In genomic region chr1:119959464-119959863, GRCm38 (mm10) we compare ENCODE assay signal across 17 mouse cellular contexts. TPM values are rescaled to one million over a fixed set of nuclear protein-coding genes. Genes with fewer than 3 reads are reported as not detected.
DNase-seq lines count a peak whose midpoint lies in the region; ATAC-seq and TF ChIP-seq lines count a peak whose summit lies in the region.
"Had no signal": no experiment of that assay in that cellular context is flagged by ENCODE, and none has a peak within 500 bp of the region (broad histone marks: within the 10 kb centered on the region; RNA-seq: fewer than 3 reads in every experiment).

No protein-coding gene starts in this region.

- H3K36me3 ChIP-seq in hindbrain, embryonic 11.5 days (ENCODE audit: control insufficient read depth, insufficient read depth, low read length), result no peaks in the 10 kb centered on the region
- no peaks in the 10 kb centered on the region for H3K36me3 ChIP-seq in hindbrain, embryonic 16.5 days (ENCODE audit: control insufficient read depth, insufficient read depth, low read length)
- H3K36me3 ChIP-seq in lung, embryonic 14.5 days (ENCODE audit: insufficient read depth), result no peaks in the 10 kb centered on the region
- H3K36me3 ChIP-seq in intestine, embryonic 14.5 days (ENCODE audit: control insufficient read depth, insufficient read depth, low read length), result no peaks in the 10 kb centered on the region
- H3K36me3 ChIP-seq in limb, embryonic 15.5 days, result no peaks in the 10 kb centered on the region
- H3K36me3 ChIP-seq: limb, embryonic 12.5 days had no signal

- no peak overlapping the region for H3K4me3 ChIP-seq in hindbrain, embryonic 11.5 days (ENCODE audit: low read depth, low read length)
- no peak overlapping the region for H3K4me3 ChIP-seq in hindbrain, embryonic 16.5 days (ENCODE audit: low read length)
- H3K4me3 ChIP-seq in lung, embryonic 14.5 days (ENCODE audit: low read depth, low read length), result no peak overlapping the region
- H3K4me3 ChIP-seq in intestine, embryonic 14.5 days (ENCODE audit: low read depth, low read length), result no peak overlapping the region
- H3K4me3 ChIP-seq in limb, embryonic 15.5 days, result no peak overlapping the region
- H3K4me3 ChIP-seq: limb, embryonic 12.5 days had no signal

- no peak overlapping the region for H3K27ac ChIP-seq in hindbrain, embryonic 11.5 days (ENCODE audit: low read depth, low read length)
- H3K27ac ChIP-seq in hindbrain, embryonic 16.5 days (ENCODE audit: low read depth, low read length), result no peak overlapping the region
- no peak overlapping the region for H3K27ac ChIP-seq in lung, embryonic 14.5 days (ENCODE audit: low read depth)
- H3K27ac ChIP-seq in intestine, embryonic 14.5 days (ENCODE audit: low read depth), result no peak overlapping the region
- no peak overlapping the region for H3K27ac ChIP-seq in limb, embryonic 15.5 days
- H3K27ac ChIP-seq: limb, embryonic 12.5 days had no signal

- H3K27me3 ChIP-seq in hindbrain, embryonic 11.5 days (ENCODE audit: control insufficient read depth, insufficient read depth, low read length), result no peaks in the 10 kb centered on the region
- H3K27me3 ChIP-seq in hindbrain, embryonic 16.5 days (replicated peaks; ENCODE audit: control insufficient read depth, insufficient read depth, low read length), result no peaks in the 10 kb centered on the region
- no peaks in the 10 kb centered on the region for H3K27me3 ChIP-seq in lung, embryonic 14.5 days (ENCODE audit: insufficient read depth, low read length)
- no peaks in the 10 kb centered on the region for H3K27me3 ChIP-seq in intestine, embryonic 14.5 days (replicated peaks; ENCODE audit: control insufficient read depth, insufficient read depth, low read length)
- no peaks in the 10 kb centered on the region for H3K27me3 ChIP-seq in limb, embryonic 15.5 days
- H3K27me3 ChIP-seq: limb, embryonic 12.5 days had no signal

- H3K4me2 ChIP-seq in hindbrain, embryonic 11.5 days (replicated peaks; ENCODE audit: low read depth, low read length), result no peak overlapping the region
- H3K4me2 ChIP-seq in hindbrain, embryonic 16.5 days (ENCODE audit: low read length), result no peak overlapping the region
- H3K4me2 ChIP-seq in lung, embryonic 14.5 days, result no peak overlapping the region
- no peak overlapping the region for H3K4me2 ChIP-seq in intestine, embryonic 14.5 days (ENCODE audit: low read length)
- H3K4me2 ChIP-seq in limb, embryonic 15.5 days, result no peak overlapping the region
- H3K4me2 ChIP-seq: limb, embryonic 12.5 days had no signal

- no peak overlapping the region for H3K9ac ChIP-seq in hindbrain, embryonic 11.5 days (ENCODE audit: low read depth, low read length)
- no peak overlapping the region for H3K9ac ChIP-seq in hindbrain, embryonic 16.5 days (ENCODE audit: low read depth, low read length)
- H3K9ac ChIP-seq in lung, embryonic 14.5 days, result no peak overlapping the region
- H3K9ac ChIP-seq in intestine, embryonic 14.5 days (ENCODE audit: low read length), result no peak overlapping the region
- no peak overlapping the region for H3K9ac ChIP-seq in limb, embryonic 15.5 days
- H3K9ac ChIP-seq: limb, embryonic 12.5 days; liver, postnatal 0 days had no signal

- TF ChIP-seq CTCF in lung, embryonic 14.5 days (IDR thresholded peaks at IDR 0.05; ENCODE audit: low read depth), result no peak

- H3K4me1 ChIP-seq in hindbrain, embryonic 11.5 days (replicated peaks; ENCODE audit: control insufficient read depth, insufficient read depth, low read length), result no peaks in the 10 kb centered on the region
- no peaks in the 10 kb centered on the region for H3K4me1 ChIP-seq in hindbrain, embryonic 16.5 days (ENCODE audit: control insufficient read depth, insufficient read depth, low read depth, low read length)
- H3K4me1 ChIP-seq in lung, embryonic 14.5 days (ENCODE audit: insufficient read depth), result no peaks in the 10 kb centered on the region
- no peaks in the 10 kb centered on the region for H3K4me1 ChIP-seq in intestine, embryonic 14.5 days (replicated peaks; ENCODE audit: control insufficient read depth, insufficient read depth, low read length)
- no peaks in the 10 kb centered on the region for H3K4me1 ChIP-seq in limb, embryonic 15.5 days
- H3K4me1 ChIP-seq: limb, embryonic 12.5 days had no signal

- DNase-seq in hindbrain, embryonic 11.5 days (ENCODE audit: low spot score), result no peak
- DNase-seq in lung, embryonic 14.5 days, result no peak
- no peak for DNase-seq in lung, postnatal 36 days
- DNase-seq in intestine, embryonic 14.5 days (ENCODE audit: low spot score), result no peak
- no peak for DNase-seq in spleen, adult 12 weeks (ENCODE audit: low spot score)
- DNase-seq: adrenal gland, postnatal 10 days; cerebellum, adult 2 months; liver, postnatal 0 days; right cerebral cortex, postnatal 14 days; thymus, postnatal 4 days had no signal

- WGBS in hindbrain, embryonic 11.5 days, result 94% methylated on average over 4 of the region's 4 CpGs
- WGBS in hindbrain, embryonic 16.5 days, result 92% methylated on average over 4 of the region's 4 CpGs
- 78% methylated on average over 4 of the region's 4 CpGs for WGBS in lung, embryonic 14.5 days
- 91% methylated on average over 4 of the region's 4 CpGs for WGBS in intestine, embryonic 14.5 days
- WGBS in limb, embryonic 15.5 days, result 90% methylated on average over 4 of the region's 4 CpGs

- ATAC-seq in hindbrain, embryonic 11.5 days (ENCODE audit: low FRiP score), result peak; percentile 40; the same call in 1 of the 2 replicates
- ATAC-seq in hindbrain, embryonic 16.5 days, result no peak; the same call in 1 of the 2 replicates
- peak; percentile 14; the same call in 1 of the 2 replicates for ATAC-seq in lung, embryonic 14.5 days (ENCODE audit: insufficient read depth)
- ATAC-seq in intestine, embryonic 14.5 days (replicated peaks; ENCODE audit: low FRiP score, low TSS enrichment, low read depth), result 0 out of 2 replicates have a peak, but pooled peaks have one; percentile 41
- ATAC-seq in limb, embryonic 15.5 days (ENCODE audit: insufficient number of reproducible peaks, low FRiP score, low TSS enrichment, low read depth), result 0 out of 2 replicates have a peak, but pooled peaks have one; percentile 42
- no peak for ATAC-seq in activated CD4-positive, CD25-positive, alpha-beta regulatory T cell, adult 4 months
- ATAC-seq: CD4-positive, CD25-positive, alpha-beta regulatory T cell, adult 4 months; liver, postnatal 0 days had no signal

- H3K9me3 ChIP-seq in hindbrain, embryonic 11.5 days (ENCODE audit: control insufficient read depth, low read length), result no peaks in the 10 kb centered on the region
- H3K9me3 ChIP-seq in hindbrain, embryonic 16.5 days (ENCODE audit: control insufficient read depth, low read length), result no peaks in the 10 kb centered on the region
- no peaks in the 10 kb centered on the region for H3K9me3 ChIP-seq in lung, embryonic 14.5 days (ENCODE audit: low read depth, low read length)
- no peaks in the 10 kb centered on the region for H3K9me3 ChIP-seq in intestine, embryonic 14.5 days (ENCODE audit: control insufficient read depth, low read length)
- no peaks in the 10 kb centered on the region for H3K9me3 ChIP-seq in limb, embryonic 15.5 days
- H3K9me3 ChIP-seq: limb, embryonic 12.5 days had no signal

RNA-seq across cellular contexts. Expression of gene Cfap221, which starts 37.6 kb away (rescaled TPM):
- polyA plus RNA-seq in hindbrain, embryonic 11.5 days (2014; fragmentation: Nextera tagmentation; extraction: Ambion mirVana), result 0.07 and 0.20 TPM in 2 replicates
- 0.29 and 0.34 TPM in 2 replicates for polyA plus RNA-seq in hindbrain, embryonic 16.5 days (2015; fragmentation: Nextera tagmentation; extraction: Ambion mirVana)
- polyA plus RNA-seq in lung, embryonic 14.5 days (2014; fragmentation: Nextera tagmentation; extraction: Ambion mirVana), result not detected in 2 replicates
- 0.18 TPM in 1 of 2 replicates, not detected in the other for polyA plus RNA-seq in intestine, embryonic 14.5 days (2014; fragmentation: Nextera tagmentation; extraction: Ambion mirVana)
- not detected in 2 replicates for polyA plus RNA-seq in limb, embryonic 15.5 days (2015; fragmentation: Nextera tagmentation; extraction: Ambion mirVana)
- polyA plus RNA-seq in activated CD4-positive, CD25-positive, alpha-beta regulatory T cell, adult 4 months (2017; shearing (Covaris generic)), result not detected
- polyA plus RNA-seq: CD4-positive, CD25-positive, alpha-beta regulatory T cell, adult 4 months; liver, postnatal 0 days; neural tube, embryonic 11.5 days had no signal

RNA-seq across cellular contexts. Expression of gene Tmem177, which starts 46.5 kb away (rescaled TPM):
- polyA plus RNA-seq in hindbrain, embryonic 11.5 days (2014; fragmentation: Nextera tagmentation; extraction: Ambion mirVana), result 8.7 and 9.2 TPM in 2 replicates
- polyA plus RNA-seq in hindbrain, embryonic 16.5 days (2015; fragmentation: Nextera tagmentation; extraction: Ambion mirVana), result 6.6 and 8.3 TPM in 2 replicates
- 6.4 and 8.4 TPM in 2 replicates for polyA plus RNA-seq in lung, embryonic 14.5 days (2014; fragmentation: Nextera tagmentation; extraction: Ambion mirVana)
- polyA plus RNA-seq in intestine, embryonic 14.5 days (2014; fragmentation: Nextera tagmentation; extraction: Ambion mirVana), result 7.8 and 8.3 TPM in 2 replicates
- polyA plus RNA-seq in limb, embryonic 15.5 days (2015; fragmentation: Nextera tagmentation; extraction: Ambion mirVana), result 7.0 and 7.3 TPM in 2 replicates
- 1 to 10 TPM; 5.6 to 6.0 TPM for polyA plus RNA-seq in activated CD4-positive, CD25-positive, alpha-beta regulatory T cell, adult 4 months (2017; shearing (Covaris generic))

RNA-seq across cellular contexts. Expression of gene Sctr, which starts 47.2 kb away (rescaled TPM):
- polyA plus RNA-seq in hindbrain, embryonic 11.5 days (2014; fragmentation: Nextera tagmentation; extraction: Ambion mirVana), result 0.31 and 0.73 TPM in 2 replicates
- polyA plus RNA-seq in hindbrain, embryonic 16.5 days (2015; fragmentation: Nextera tagmentation; extraction: Ambion mirVana), result 0.76 and 0.92 TPM in 2 replicates
- 0.16 and 0.29 TPM in 2 replicates for polyA plus RNA-seq in lung, embryonic 14.5 days (2014; fragmentation: Nextera tagmentation; extraction: Ambion mirVana)
- polyA plus RNA-seq in intestine, embryonic 14.5 days (2014; fragmentation: Nextera tagmentation; extraction: Ambion mirVana), result 1.3 and 1.4 TPM in 2 replicates
- polyA plus RNA-seq in limb, embryonic 15.5 days (2015; fragmentation: Nextera tagmentation; extraction: Ambion mirVana), result 0.26 TPM in 1 of 2 replicates, not detected in the other
- under 1 TPM in 1 of 2 experiments, not detected in 1; 0.23 TPM for polyA plus RNA-seq in activated CD4-positive, CD25-positive, alpha-beta regulatory T cell, adult 4 months (2017; shearing (Covaris generic))
- polyA plus RNA-seq: heart, embryonic 16.5 days; limb, embryonic 12.5 days had no signal

Comparison
In these comparisons a context has a peak if more than half of its experiments do, and no peak if none do; other contexts are left out.
1. ATAC-seq: peak in hindbrain, embryonic 11.5 days (single experiment), lung, embryonic 14.5 days (single experiment), intestine, embryonic 14.5 days (single experiment) and limb, embryonic 15.5 days (single experiment); none in hindbrain, embryonic 16.5 days (single experiment) and activated CD4-positive, CD25-positive, alpha-beta regulatory T cell, adult 4 months (single experiment).